Mouse (Mus musculus): ENCODE data around the gene Ankrd23. TPM values are rescaled to one million over a fixed set of nuclear protein-coding genes. Genes with fewer than 3 reads are reported as not detected.

Ankrd23 gene
- polyA plus RNA-seq (2015; fragmentation: Illumina TruSeq; extraction: RNeasy Lipid Tissue Mini Kit (QIAGEN cat#74804); ENCODE audit: insufficient read depth, low replicate concordance), result 18.8 TPM

GRCm38 (mm10) chr1:36536783-36537182 is at the start of gene Ankrd23:
Gene Ankrd23, minus strand, starts transcription at chr1:36536883.

GRCm38 (mm10) chr1:36558031-36558993 is 21.6 kb upstream of the Ankrd23 start, which contains the start of gene Sema4c:
Gene Sema4c, minus strand, starts transcription at chr1:36558349.

DNA sequence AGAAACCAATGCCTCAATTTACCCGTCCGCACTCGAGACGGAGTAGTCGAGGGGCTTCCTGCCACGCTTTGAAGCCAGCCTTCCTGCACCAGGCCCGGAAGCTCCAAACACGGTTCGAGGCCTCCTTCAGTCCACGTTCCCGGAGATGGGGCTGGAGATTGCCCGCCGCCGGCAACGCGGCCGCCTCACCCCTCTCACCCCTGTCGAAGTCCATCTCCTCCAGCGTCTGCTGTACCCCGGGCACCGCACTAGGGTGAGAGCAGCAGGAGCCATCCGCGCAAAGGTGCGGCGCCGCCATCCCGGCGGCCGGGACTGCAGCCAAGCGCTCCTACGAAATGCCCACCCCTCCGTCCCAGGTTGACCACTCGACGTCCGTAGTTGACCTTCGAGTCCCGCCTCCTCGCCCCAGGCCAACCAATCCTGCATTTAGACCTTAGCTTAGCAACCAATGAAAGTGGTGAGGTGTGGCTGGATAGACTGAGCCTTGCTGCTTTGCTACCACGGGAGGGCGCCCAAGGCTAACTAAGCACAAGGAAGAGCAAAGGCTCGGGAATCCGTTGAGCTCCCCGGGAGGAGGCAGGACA is 10.3 kb upstream of the Ankrd23 start, which contains the start of gene Ankrd39:
Gene Ankrd39 (minus strand): TSS at position 558 of the 584 bp plus-strand sequence.

GRCm38 (mm10) chr1:36539186-36539585 is 2.5 kb upstream of the Ankrd23 start, which contains the start of gene Gm42417:
Gene Gm42417, minus strand, starts transcription at chr1:36539429.

GRCm38 (mm10) chr1:36511289-36512021 is 25.2 kb downstream of the Ankrd23 start, which contains the start of gene Cnnm3:
Gene Cnnm3, plus strand, starts transcription at chr1:36511867.

Other genes with a start within 250 kb of the Ankrd23 start
- 18.2 TPM for gene Arid5a, start 229.2 kb downstream of the Ankrd23 start, polyA plus RNA-seq (2015; fragmentation: Illumina TruSeq; extraction: RNeasy Lipid Tissue Mini Kit (QIAGEN cat#74804); ENCODE audit: insufficient read depth, low replicate concordance)
- 39.1 TPM for gene Kansl3, start 167.7 kb downstream of the Ankrd23 start, polyA plus RNA-seq (2015; fragmentation: Illumina TruSeq; extraction: RNeasy Lipid Tissue Mini Kit (QIAGEN cat#74804); ENCODE audit: insufficient read depth, low replicate concordance)
- gene Fer1l5, start 164.6 kb downstream of the Ankrd23 start, polyA plus RNA-seq (2015; fragmentation: Illumina TruSeq; extraction: RNeasy Lipid Tissue Mini Kit (QIAGEN cat#74804); ENCODE audit: insufficient read depth, low replicate concordance), result not detected
- gene Lman2l, start 91.6 kb downstream of the Ankrd23 start, polyA plus RNA-seq (2015; fragmentation: Illumina TruSeq; extraction: RNeasy Lipid Tissue Mini Kit (QIAGEN cat#74804); ENCODE audit: insufficient read depth, low replicate concordance), result 30.2 TPM
- gene Cnnm4, start 65.3 kb downstream of the Ankrd23 start, polyA plus RNA-seq (2015; fragmentation: Illumina TruSeq; extraction: RNeasy Lipid Tissue Mini Kit (QIAGEN cat#74804); ENCODE audit: insufficient read depth, low replicate concordance), result 5.4 TPM
- 9.5 TPM for gene Cnnm3, start 25.0 kb downstream of the Ankrd23 start, polyA plus RNA-seq (2015; fragmentation: Illumina TruSeq; extraction: RNeasy Lipid Tissue Mini Kit (QIAGEN cat#74804); ENCODE audit: insufficient read depth, low replicate concordance)
- gene Gm42417, start 2.5 kb upstream of the Ankrd23 start, polyA plus RNA-seq (2015; fragmentation: Illumina TruSeq; extraction: RNeasy Lipid Tissue Mini Kit (QIAGEN cat#74804); ENCODE audit: insufficient read depth, low replicate concordance), result 0.57 TPM
- 9.2 TPM for gene Ankrd39, start 10.6 kb upstream of the Ankrd23 start, polyA plus RNA-seq (2015; fragmentation: Illumina TruSeq; extraction: RNeasy Lipid Tissue Mini Kit (QIAGEN cat#74804); ENCODE audit: insufficient read depth, low replicate concordance)
- 7.5 TPM for gene Sema4c, start 21.5 kb upstream of the Ankrd23 start, polyA plus RNA-seq (2015; fragmentation: Illumina TruSeq; extraction: RNeasy Lipid Tissue Mini Kit (QIAGEN cat#74804); ENCODE audit: insufficient read depth, low replicate concordance)
- gene Fam178b, start 146.3 kb upstream of the Ankrd23 start, polyA plus RNA-seq (2015; fragmentation: Illumina TruSeq; extraction: RNeasy Lipid Tissue Mini Kit (QIAGEN cat#74804); ENCODE audit: insufficient read depth, low replicate concordance), result 0.30 TPM
- gene Cox5b, start 154.6 kb upstream of the Ankrd23 start, polyA plus RNA-seq (2015; fragmentation: Illumina TruSeq; extraction: RNeasy Lipid Tissue Mini Kit (QIAGEN cat#74804); ENCODE audit: insufficient read depth, low replicate concordance), result 227 TPM
- not detected for gene 4933424G06Rik, start 173.3 kb upstream of the Ankrd23 start, polyA plus RNA-seq (2015; fragmentation: Illumina TruSeq; extraction: RNeasy Lipid Tissue Mini Kit (QIAGEN cat#74804); ENCODE audit: insufficient read depth, low replicate concordance)
- 49.8 TPM for gene Actr1b, start 177.5 kb upstream of the Ankrd23 start, polyA plus RNA-seq (2015; fragmentation: Illumina TruSeq; extraction: RNeasy Lipid Tissue Mini Kit (QIAGEN cat#74804); ENCODE audit: insufficient read depth, low replicate concordance)
- 12.7 TPM for gene Zap70, start 224.9 kb upstream of the Ankrd23 start, polyA plus RNA-seq (2015; fragmentation: Illumina TruSeq; extraction: RNeasy Lipid Tissue Mini Kit (QIAGEN cat#74804); ENCODE audit: insufficient read depth, low replicate concordance)

All from spleen, adult 10 weeks (tissue).